Mouse (Mus musculus): ENCODE results near the gene Gm5294.

- TF ChIP-seq CTCF (IDR thresholded peaks at IDR 0.05; ENCODE audit: borderline replicate concordance, extremely low read depth, insufficient read depth, insufficient read length), result peak; percentile 81
- no peak for TF ChIP-seq POLR2A (IDR thresholded peaks at IDR 0.05; ENCODE audit: borderline replicate concordance, extremely low read depth, insufficient read depth, insufficient read length, poor library complexity, severe bottlenecking)
Observed at GRCm38 (mm10) chr5:138857010-138857617, 37.2 kb downstream of the Gm5294 start.

Data from brain, embryonic 14.5 days (tissue).